Mouse (Mus musculus) heart, adult 2 months (tissue): ENCODE data around the gene Gm42669. TPM values are rescaled to one million over a fixed set of nuclear protein-coding genes. Genes with fewer than 3 reads are reported as not detected.

Experiments
- DNase-seq, 2 experiments: peaks; one replicate each; pipeline ENCODE4 v3.0.0; 2021
- H3K27ac ChIP-seq: fragments of 200-600 bp; 2 replicates; pipeline ENCODE4 v1.8.1; 2022
- H3K27me3 ChIP-seq: fragments of 200-500 bp; 2 replicates; pipeline ENCODE4 v1.6.1; 2012; ENCODE audit warnings: mild to moderate bottlenecking, low read length, inconsistent platforms, mixed read lengths; ENCODE audit not compliant: control insufficient read depth, insufficient read depth
- H3K36me3 ChIP-seq: fragments of 200-500 bp; 2 replicates; pipeline ENCODE4 v1.6.1; 2012; ENCODE audit warnings: low read length, inconsistent platforms; ENCODE audit not compliant: control insufficient read depth, insufficient read depth
- H3K4me1 ChIP-seq: fragments of 200-500 bp; 2 replicates; pipeline ENCODE4 v1.6.1; 2011; ENCODE audit warnings: low read length; ENCODE audit not compliant: control insufficient read depth, insufficient read depth
- H3K4me3 ChIP-seq: fragments of 200-600 bp; 2 replicates; pipeline ENCODE4 v1.8.1; 2022
- H3K79me2 ChIP-seq: fragments of 200-500 bp; replicated peaks from 2 replicates; pipeline ENCODE4 v1.6.1; 2012; ENCODE audit warnings: mild to moderate bottlenecking, inconsistent platforms, low read length, moderate library complexity, mixed read lengths; ENCODE audit not compliant: control insufficient read depth, insufficient read depth
- H3K9ac ChIP-seq: fragments of 200-500 bp; 2 replicates; pipeline ENCODE4 v1.6.1; 2012; ENCODE audit warnings: low read depth, mild to moderate bottlenecking, control low read depth, inconsistent platforms, low read length, mixed read lengths
- CTCF ChIP-seq: fragments of 200-600 bp; IDR thresholded peaks from 2 replicates; pipeline ENCODE4 v1.8.1; 2022; ENCODE audit warnings: antibody characterized with exemption, mild to moderate bottlenecking, moderate library complexity
- EP300 ChIP-seq: fragments of 200-500 bp; IDR thresholded peaks from 2 replicates; pipeline ENCODE4 v1.6.1; 2011; ENCODE audit warnings: low read depth, low read length, control low read depth; ENCODE audit not compliant: insufficient read depth
- POLR2A ChIP-seq: fragments of 200-500 bp; IDR thresholded peaks from 2 replicates; pipeline ENCODE4 v1.6.1; 2011; ENCODE audit warnings: mild to moderate bottlenecking, low read depth, low read length, control low read depth; ENCODE audit not compliant: insufficient read depth
- WGBS: fragments of 180-500 bp; shearing (Covaris S2); methylation state at CpG from one replicate; pipeline ENCODE4 v1.1.7; 2018; 5-methylcytosine and 5-hydroxymethylcytosine counted together
- intact Hi-C: fragments of 180-260 bp; cut with DNase I; formaldehyde crosslinking; loops from one replicate; pipeline ENCODE4 v1.15.1; 2025
- long read RNA-seq: library from polyadenylated mRNA; stranded (forward); transcript quantifications from one replicate; pipeline ENCODE4 v2.0.0, GENCODE M21; 2021
- polyA plus RNA-seq: library from polyadenylated mRNA; depleted of rRNA; stranded (reverse); fragments of >200 nt; gene quantifications from 2 replicates; pipeline ENCODE4 v1.2.3, GENCODE M21; 2012; rRNA removed
- total RNA-seq, 2 experiments: library from RNA; stranded (reverse); gene quantifications; 2 replicates each; pipeline ENCODE4 v1.2.3; 2021

Gm42669 gene
- not detected for total RNA-seq
- 0.03 and 0.08 TPM in 2 replicates for polyA plus RNA-seq
- long read RNA-seq: 0 reads

DNA sequence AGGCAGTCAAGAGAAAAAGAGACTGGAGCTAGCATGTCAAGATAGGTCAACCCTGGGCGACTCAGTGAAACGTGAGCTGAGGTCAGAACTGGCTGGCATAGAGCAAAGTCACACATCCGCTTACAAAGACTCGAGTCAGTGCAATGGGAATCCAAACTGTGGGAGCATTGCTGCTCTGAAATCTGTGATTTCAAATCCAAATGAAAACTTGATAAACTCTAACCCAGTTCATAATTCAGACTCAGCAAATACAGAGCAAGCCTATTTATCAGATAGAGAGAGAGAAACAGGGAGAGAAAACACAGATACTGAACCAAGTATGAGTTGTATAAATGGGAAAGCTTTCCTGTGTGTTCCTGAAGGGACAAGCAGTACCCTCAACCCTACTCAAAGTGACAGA lies at the start of gene Gm42669:
TSS of gene Gm42669 (plus strand) at position 301 of the 400 bp plus-strand sequence.
- H3K27ac ChIP-seq: no peak within 1 kb of the TSS
- no peak within 1 kb of the TSS for H3K9ac ChIP-seq
- intact Hi-C loops: no loop called here
- H3K79me2 ChIP-seq: no peaks in the 10 kb centered on the region
- no peak for TF ChIP-seq CTCF
- TF ChIP-seq POLR2A: no peak
- no peak for TF ChIP-seq EP300
- no peaks in the 10 kb centered on the region for H3K4me1 ChIP-seq
- no peak within 1 kb of the TSS for H3K4me3 ChIP-seq
- no peak for DNase-seq
- H3K27me3 ChIP-seq: no peaks in the 10 kb centered on the region
- H3K36me3 ChIP-seq: no peaks in the 10 kb centered on the region
- WGBS: 81% methylated on average over 4 of the region's 4 CpGs

DNA sequence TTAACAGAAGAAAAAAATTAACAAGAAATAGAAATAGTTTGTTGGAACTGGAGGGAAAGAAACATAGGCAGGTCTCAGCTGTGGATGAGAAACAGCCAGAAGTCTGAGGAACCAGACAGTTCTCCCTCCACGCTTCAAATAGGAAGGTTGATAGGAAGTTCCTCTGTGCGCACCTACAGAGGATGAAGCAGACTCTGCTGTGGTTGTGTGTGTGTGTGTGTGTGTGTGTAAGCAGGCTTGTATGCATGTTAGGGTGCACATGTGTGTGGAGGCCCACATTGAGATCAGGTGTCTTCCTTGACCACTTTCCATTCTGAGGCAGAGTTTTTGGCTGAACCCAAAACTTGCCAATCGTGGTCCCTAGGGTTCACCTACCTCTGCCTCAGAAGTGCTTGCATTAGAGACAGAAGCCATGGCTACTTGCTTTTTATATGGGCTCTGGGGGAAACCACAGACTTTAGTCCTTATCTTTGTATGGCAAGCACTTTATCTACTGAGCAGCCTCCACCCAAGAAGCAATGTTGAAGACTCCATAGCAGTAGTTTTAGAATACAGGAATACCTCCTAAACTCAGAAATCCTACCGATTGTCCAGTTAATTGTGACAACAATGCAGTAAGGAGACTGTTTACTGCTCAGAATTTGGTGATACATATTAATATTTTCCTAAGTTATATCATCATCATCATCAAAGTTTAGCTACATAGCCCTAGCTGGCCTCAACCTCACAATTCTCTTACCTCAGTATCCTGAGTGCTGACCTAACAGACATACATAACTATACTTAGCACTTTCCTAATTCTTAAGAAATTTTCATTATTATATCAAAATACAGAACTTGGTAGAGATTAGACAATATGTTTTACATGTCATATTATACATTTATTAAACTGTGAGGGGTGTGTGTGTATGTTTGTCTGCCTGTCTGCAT lies 45.0 kb upstream of the Gm42669 start:
- Histone ChIP-seq H3K27ac (no peak overlapping the region), H3K9ac (no peak overlapping the region), H3K4me3 (no peak overlapping the region), H3K4me1 (peaks cover 1% of the 10 kb centered on the region; the same call in 1 of the 2 replicates), H3K36me3 (no peaks in the 10 kb centered on the region), H3K79me2 (no peaks in the 10 kb centered on the region), H3K27me3 (no peaks in the 10 kb centered on the region)
- intact Hi-C loops: no loop called here
- 91% methylated on average over 4 of the region's 4 CpGs for WGBS
- DNase-seq: no peak
- TF ChIP-seq CTCF (no peak), POLR2A (no peak), EP300 (no peak)

DNA sequence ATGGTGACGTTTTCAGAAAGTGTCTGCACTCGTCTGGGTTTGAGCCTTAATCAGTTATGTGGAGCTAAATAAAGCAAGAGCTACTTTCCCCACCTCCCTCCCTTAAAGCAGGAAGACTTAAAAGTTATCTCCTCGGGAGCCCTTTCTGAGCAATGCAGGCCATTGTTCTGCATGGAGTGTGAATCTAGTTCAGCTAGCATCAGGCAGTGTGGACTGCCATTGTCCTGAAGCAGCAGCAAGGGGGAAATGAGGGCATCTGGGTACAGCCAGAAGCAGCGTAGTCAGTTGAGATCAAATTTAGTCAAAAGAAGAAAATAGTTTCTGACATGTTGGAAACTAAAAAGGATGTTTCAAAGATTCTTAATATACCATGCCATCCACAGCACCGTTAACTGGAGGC lies 40.9 kb upstream of the Gm42669 start:
- H3K4me1 ChIP-seq: peaks cover 1% of the 10 kb centered on the region; the same call in 1 of the 2 replicates
- no peaks in the 10 kb centered on the region for H3K27me3 ChIP-seq
- H3K9ac ChIP-seq: no peak overlapping the region
- H3K27ac ChIP-seq: no peak overlapping the region
- no peak for DNase-seq
- WGBS: 25% methylated on average over 5 of the region's 5 CpGs
- no peaks in the 10 kb centered on the region for H3K79me2 ChIP-seq
- no peak overlapping the region for H3K4me3 ChIP-seq
- TF ChIP-seq EP300: no peak
- TF ChIP-seq CTCF: no peak
- TF ChIP-seq POLR2A: no peak
- intact Hi-C loops: no loop called here
- no peaks in the 10 kb centered on the region for H3K36me3 ChIP-seq

DNA sequence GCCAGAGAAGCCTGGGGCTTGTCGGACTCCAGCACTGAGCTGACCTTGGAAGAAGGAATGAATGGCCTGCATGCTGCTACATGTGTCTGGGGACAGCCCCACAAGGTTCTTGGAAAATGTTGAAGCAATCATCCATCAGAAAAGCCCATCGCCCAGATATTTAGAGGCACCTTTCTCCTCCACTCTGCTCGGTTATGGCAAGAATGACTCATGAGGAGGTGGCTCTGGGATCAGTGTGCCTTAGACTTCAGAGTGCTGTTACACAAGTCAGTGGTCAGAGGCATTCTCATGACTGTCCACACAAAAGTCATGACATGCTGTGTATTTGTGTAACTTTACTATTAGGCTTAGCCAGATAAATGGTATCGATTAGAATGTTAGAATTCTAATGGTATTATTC lies 40.3 kb upstream of the Gm42669 start:
- H3K4me1 ChIP-seq: peaks cover 1% of the 10 kb centered on the region; the same call in 1 of the 2 replicates
- no peaks in the 10 kb centered on the region for H3K27me3 ChIP-seq
- no peaks in the 10 kb centered on the region for H3K79me2 ChIP-seq
- intact Hi-C loops: no loop called here
- 72% methylated on average over 4 of the region's 4 CpGs for WGBS
- TF ChIP-seq CTCF: no peak
- no peak for TF ChIP-seq EP300
- no peak for TF ChIP-seq POLR2A
- no peaks in the 10 kb centered on the region for H3K36me3 ChIP-seq
- no peak overlapping the region for H3K27ac ChIP-seq
- DNase-seq: no peak
- H3K9ac ChIP-seq: no peak overlapping the region
- H3K4me3 ChIP-seq: no peak overlapping the region

DNA sequence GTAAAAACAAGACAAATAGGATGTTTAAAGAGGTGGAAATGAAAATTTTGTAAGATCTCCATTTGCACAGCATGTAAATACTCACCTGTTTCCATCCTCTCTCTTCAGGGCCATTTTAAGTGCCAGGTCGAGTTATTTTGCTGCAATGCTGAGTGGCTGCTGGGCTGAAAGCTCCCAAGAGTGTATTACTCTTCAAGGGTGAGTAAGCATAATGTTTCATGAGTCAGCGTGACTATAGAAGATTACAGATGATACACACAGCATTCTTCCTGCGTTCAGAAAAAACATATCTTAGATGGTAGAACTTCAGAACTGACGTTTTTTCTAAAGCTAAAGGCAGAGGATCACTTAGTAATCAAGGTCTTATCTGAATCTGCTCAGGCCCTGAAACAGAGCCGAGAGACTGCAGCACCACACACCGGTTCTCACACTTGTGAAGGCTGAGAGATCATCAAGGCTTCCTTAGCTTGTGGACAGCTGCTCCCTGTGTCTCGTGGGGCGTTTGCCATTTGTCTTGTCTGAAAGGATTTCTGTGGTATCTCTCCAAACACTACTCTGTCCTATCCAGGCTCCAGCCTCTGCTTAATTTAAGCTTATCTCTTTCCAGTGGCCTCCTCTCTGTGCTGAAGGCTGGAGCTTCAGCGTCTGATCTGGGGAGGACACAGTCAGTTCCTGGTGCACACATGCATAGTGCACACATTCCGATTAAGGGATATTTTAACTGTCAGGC lies 36.7 kb upstream of the Gm42669 start:
- no peak overlapping the region for H3K27ac ChIP-seq
- H3K9ac ChIP-seq: no peak overlapping the region
- H3K4me1 ChIP-seq: peaks cover 1% of the 10 kb centered on the region; the same call in 1 of the 2 replicates
- H3K27me3 ChIP-seq: no peaks in the 10 kb centered on the region
- 51% methylated on average over 10 of the region's 10 CpGs for WGBS
- H3K36me3 ChIP-seq: no peaks in the 10 kb centered on the region
- intact Hi-C loops: no loop called here
- no peaks in the 10 kb centered on the region for H3K79me2 ChIP-seq
- no peak overlapping the region for H3K4me3 ChIP-seq
- no peak for DNase-seq
- TF ChIP-seq POLR2A: no peak
- no peak for TF ChIP-seq CTCF
- no peak for TF ChIP-seq EP300

DNA sequence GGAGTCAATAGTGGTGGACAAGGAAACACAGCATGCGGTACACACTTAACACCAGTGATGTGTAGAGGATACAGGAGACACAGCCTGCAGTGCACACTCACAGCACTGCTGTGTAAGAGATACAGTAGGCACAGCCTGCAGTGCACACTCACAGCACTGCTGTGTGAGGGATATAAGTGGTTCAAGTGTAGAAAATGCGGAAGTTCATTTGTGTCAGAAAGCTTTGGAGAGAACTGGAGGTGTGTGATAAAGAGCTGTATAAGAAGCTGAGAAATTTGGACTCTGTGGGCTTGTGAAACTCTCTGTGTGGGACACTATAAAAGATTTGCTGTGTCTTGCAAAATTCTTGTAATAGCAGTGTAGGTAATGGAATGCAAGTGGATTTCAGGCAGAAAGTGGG lies 27.2 kb upstream of the Gm42669 start:
- Histone ChIP-seq H3K27ac (no peak overlapping the region), H3K36me3 (no peaks in the 10 kb centered on the region), H3K9ac (no peak overlapping the region), H3K4me1 (no peaks in the 10 kb centered on the region), H3K27me3 (no peaks in the 10 kb centered on the region), H3K4me3 (no peak overlapping the region), H3K79me2 (no peaks in the 10 kb centered on the region)
- no peak for TF ChIP-seq EP300
- TF ChIP-seq CTCF: no peak
- TF ChIP-seq POLR2A: no peak
- intact Hi-C loops: no loop called here
- WGBS: 85% methylated on average over 2 of the region's 2 CpGs
- DNase-seq: no peak
